Mouse (Mus musculus): ENCODE results near the gene Sstr2.
"Not testable (repeated sequence)": the region's sequence is repeated elsewhere in the genome, so short reads cannot be mapped to it uniquely, and the experiment has no call there.

Gene Sstr2

GRCm38 (mm10) chr11:113654561-113655270 is 35.6 kb downstream of the Sstr2 start:
- in situ Hi-C loops (cut with MboI; ENCODE audit: low sequenced_read_pairs): no loop called here

GRCm38 (mm10) chr11:113656511-113656932 is 37.4 kb downstream of the Sstr2 start:
- in situ Hi-C loops (cut with MboI; ENCODE audit: low sequenced_read_pairs): no loop called here

GRCm38 (mm10) chr11:113657221-113657620 is 38.1 kb downstream of the Sstr2 start:
- in situ Hi-C loops (cut with MboI; ENCODE audit: low sequenced_read_pairs): no loop called here

- in situ Hi-C loops (cut with MboI; ENCODE audit: low sequenced_read_pairs): no loop called here
Measured at GRCm38 (mm10) chr11:113658319-113658718, 39.2 kb downstream of the Sstr2 start.

- in situ Hi-C loops (cut with MboI; ENCODE audit: low sequenced_read_pairs): no loop called here
Measured at GRCm38 (mm10) chr11:113658763-113659162, 39.6 kb downstream of the Sstr2 start.

GRCm38 (mm10) chr11:113660213-113660612 is 41.1 kb downstream of the Sstr2 start:
- in situ Hi-C loops (cut with MboI; ENCODE audit: low sequenced_read_pairs): not testable (repeated sequence)

GRCm38 (mm10) chr11:113660940-113661339 is 41.8 kb downstream of the Sstr2 start:
- in situ Hi-C loops (cut with MboI; ENCODE audit: low sequenced_read_pairs): no loop called here

GRCm38 (mm10) chr11:113661835-113662351 is 42.8 kb downstream of the Sstr2 start:
- in situ Hi-C loops (cut with MboI; ENCODE audit: low sequenced_read_pairs): no loop called here

GRCm38 (mm10) chr11:113664279-113664678 is 45.1 kb downstream of the Sstr2 start:
- in situ Hi-C loops (cut with MboI; ENCODE audit: low sequenced_read_pairs): no loop called here

- in situ Hi-C loops (cut with MboI; ENCODE audit: low sequenced_read_pairs): no loop called here
Measured at GRCm38 (mm10) chr11:113666205-113666604, 47.1 kb downstream of the Sstr2 start.

- in situ Hi-C loops (cut with MboI; ENCODE audit: low sequenced_read_pairs): no loop called here
Measured at GRCm38 (mm10) chr11:113666648-113667047, 47.5 kb downstream of the Sstr2 start.

GRCm38 (mm10) chr11:113667122-113667521 is 48.0 kb downstream of the Sstr2 start:
- in situ Hi-C loops (cut with MboI; ENCODE audit: low sequenced_read_pairs): no loop called here

- in situ Hi-C loops (cut with MboI; ENCODE audit: low sequenced_read_pairs): no loop called here
Measured at GRCm38 (mm10) chr11:113667704-113668103, 48.6 kb downstream of the Sstr2 start.

GRCm38 (mm10) chr11:113668857-113669256 is 49.7 kb downstream of the Sstr2 start:
- in situ Hi-C loops (cut with MboI; ENCODE audit: low sequenced_read_pairs): no loop called here

- in situ Hi-C loops (cut with MboI; ENCODE audit: low sequenced_read_pairs): no loop called here
Measured at GRCm38 (mm10) chr11:113669711-113670110, 50.6 kb downstream of the Sstr2 start.

GRCm38 (mm10) chr11:113673614-113674013 is 54.5 kb downstream of the Sstr2 start:
- in situ Hi-C loops (cut with MboI; ENCODE audit: low sequenced_read_pairs): no loop called here

- in situ Hi-C loops (cut with MboI; ENCODE audit: low sequenced_read_pairs): no loop called here
Measured at GRCm38 (mm10) chr11:113674595-113674994, 55.5 kb downstream of the Sstr2 start.
